Mouse (Mus musculus): Measurements from ENCODE around the gene Gm14391. TPM values are rescaled to one million over a fixed set of nuclear protein-coding genes. Genes with fewer than 3 reads are reported as not detected.
"Not testable (repeated sequence)": the region's sequence is repeated elsewhere in the genome, so short reads cannot be mapped to it uniquely, and the experiment has no call there.

The Gm14391 gene
- polyA plus RNA-seq, 1 experiment from 2014 or later: 1.6 TPM

DNA sequence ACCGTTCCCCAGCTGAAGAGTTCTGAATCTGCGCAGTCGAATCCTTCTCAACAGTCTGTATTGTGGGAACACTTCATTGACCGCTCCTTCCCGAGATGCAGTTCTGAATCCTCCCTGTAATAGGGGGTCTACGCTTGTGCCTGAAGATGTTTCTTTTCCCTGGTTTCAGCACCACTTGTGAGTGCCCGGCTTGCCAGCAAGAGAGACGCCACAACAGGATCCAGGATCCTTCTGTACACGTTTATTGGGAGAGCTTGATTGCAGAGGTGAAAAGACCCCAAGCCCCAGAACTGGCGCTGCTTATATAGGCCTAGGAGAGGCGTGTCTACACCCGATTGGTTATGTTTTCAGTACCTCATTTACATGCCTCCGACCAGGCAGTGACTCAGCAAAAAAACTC is 50.0 kb downstream of the Gm14391 start:
- 81% methylated on average over 13 of the region's 13 CpGs for WGBS (ENCODE audit: insufficient replicate concordance)

DNA sequence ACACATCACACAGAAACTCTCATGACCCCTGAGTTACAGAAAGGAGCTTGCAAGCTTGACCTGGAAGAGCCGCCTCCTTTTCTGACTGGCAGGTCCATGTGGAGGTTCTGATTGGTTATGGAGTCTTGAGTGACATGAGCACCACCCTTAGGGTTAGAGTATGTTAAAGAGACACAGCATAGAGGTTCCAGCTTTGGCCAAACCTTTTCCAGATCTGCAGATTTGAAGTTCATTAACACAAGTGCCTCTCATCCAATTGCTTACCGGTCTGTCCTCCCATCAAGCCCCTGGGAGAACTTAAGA is 64.8 kb downstream of the Gm14391 start, which contains the start of gene Gm14399:
Gene Gm14399 (minus strand): TSS at position 20 of the 303 bp plus-strand sequence.
- H3K9ac ChIP-seq: peak within 1 kb of the TSS; percentile 47; the same call in 1 of the 2 replicates
- H3K4me2 ChIP-seq: peak within 1 kb of the TSS; percentile 50
- H3K36me3 ChIP-seq; ATAC-seq (ENCODE audit: low read depth); H3K27me3 ChIP-seq; H3K4me1 ChIP-seq (replicated peaks); H3K9me3 ChIP-seq (replicated peaks); H3K27ac ChIP-seq; DNase-seq: not testable (repeated sequence)
- WGBS (ENCODE audit: insufficient replicate concordance): 0% methylated on average over 1 of the region's 2 CpGs
- H3K4me3 ChIP-seq (replicated peaks): peak within 1 kb of the TSS; percentile 56

More for the DNA sequence above, 50.0 kb downstream of the Gm14391 start:
- Histone ChIP-seq H3K4me1 (replicated peaks) (no peaks in the 10 kb centered on the region), H3K27ac (no peak overlapping the region), H3K27me3 (no peaks in the 10 kb centered on the region), H3K9me3 (replicated peaks) (peaks cover 9% of the 10 kb centered on the region), H3K9ac (no peak overlapping the region), H3K4me3 (replicated peaks) (no peak overlapping the region), H3K36me3 (no peaks in the 10 kb centered on the region), H3K4me2 (no peak overlapping the region)
- ATAC-seq (ENCODE audit: low read depth) (no peak), DNase-seq (no peak)

DNA sequence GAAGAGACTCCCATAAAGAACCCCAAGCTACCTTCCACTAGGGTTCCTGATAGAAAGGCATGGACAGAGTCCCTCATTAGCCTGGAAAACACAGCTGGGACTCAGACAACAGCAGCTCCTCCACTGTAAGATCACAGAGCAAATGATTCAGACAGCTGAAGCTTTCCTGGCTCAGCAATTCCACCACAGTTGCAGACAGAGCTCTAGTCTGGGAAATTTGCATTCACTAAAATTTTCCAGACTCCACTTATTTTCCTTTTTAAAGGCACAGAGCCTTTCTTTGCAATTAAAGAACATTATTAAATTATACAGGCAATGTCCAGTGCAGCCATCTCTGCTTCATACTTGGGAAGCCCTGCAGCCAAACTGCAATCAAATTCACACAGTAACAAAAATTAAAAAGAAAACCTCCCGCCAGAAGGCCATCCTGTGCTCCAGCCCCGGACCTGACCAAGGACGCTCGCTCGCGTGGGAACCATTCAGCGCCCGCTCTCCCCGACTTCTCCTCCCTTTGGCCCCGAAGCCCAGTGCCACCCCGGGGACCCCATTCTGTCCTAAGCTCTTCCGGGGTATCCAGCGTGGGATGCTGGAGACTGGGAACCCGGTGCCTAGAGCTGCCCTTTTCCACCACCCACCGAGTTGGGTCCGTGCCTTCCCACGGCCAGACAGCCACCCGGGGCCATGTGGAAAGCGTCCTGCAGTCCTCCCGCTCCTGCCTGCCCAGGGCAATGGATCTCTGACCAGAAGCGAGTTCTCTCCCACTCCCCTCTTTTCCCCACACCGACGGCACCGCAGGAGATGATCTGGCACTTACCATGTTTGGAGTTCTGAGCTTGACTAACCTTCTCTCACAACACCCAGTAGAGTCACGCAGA is 65.4 kb downstream of the Gm14391 start:
- H3K4me2 ChIP-seq: peak overlapping the region; percentile 50
- not testable (repeated sequence) for H3K9me3 ChIP-seq (replicated peaks); H3K27ac ChIP-seq; H3K36me3 ChIP-seq; H3K27me3 ChIP-seq; H3K4me1 ChIP-seq (replicated peaks); ATAC-seq (ENCODE audit: low read depth)
- DNase-seq: peak; percentile 17
- 5% methylated on average over 25 of the region's 25 CpGs for WGBS (ENCODE audit: insufficient replicate concordance)
- H3K9ac ChIP-seq: peak overlapping the region; percentile 47; the same call in 1 of the 2 replicates
- H3K4me3 ChIP-seq (replicated peaks): peak overlapping the region; percentile 56

Other genes starting within 250 kb of the Gm14391 start
- not detected in 2 replicates for gene Gm14444, start 196.7 kb downstream of the Gm14391 start, polyA plus RNA-seq (2015; fragmentation: Nextera tagmentation; extraction: Ambion mirVana)
- 0.32 TPM in 1 of 2 replicates, not detected in the other for gene Gm14393, start 139.1 kb downstream of the Gm14391 start, polyA plus RNA-seq (2015; fragmentation: Nextera tagmentation; extraction: Ambion mirVana)
- gene Gm14399, start 64.9 kb downstream of the Gm14391 start, polyA plus RNA-seq (2015; fragmentation: Nextera tagmentation; extraction: Ambion mirVana): 1.2 and 1.4 TPM in 2 replicates
- 0.06 and 0.09 TPM in 2 replicates for gene Gm14443, start 31.0 kb downstream of the Gm14391 start, polyA plus RNA-seq (2015; fragmentation: Nextera tagmentation; extraction: Ambion mirVana)
- 0.97 TPM in 1 of 2 replicates, not detected in the other for gene Gm14440, start 68.2 kb upstream of the Gm14391 start, polyA plus RNA-seq (2015; fragmentation: Nextera tagmentation; extraction: Ambion mirVana)
- 5.1 and 6.5 TPM in 2 replicates for gene Gm4631, start 131.3 kb upstream of the Gm14391 start, polyA plus RNA-seq (2015; fragmentation: Nextera tagmentation; extraction: Ambion mirVana)
- 1.6 and 2.4 TPM in 2 replicates for gene Zfp968, start 165.5 kb upstream of the Gm14391 start, polyA plus RNA-seq (2015; fragmentation: Nextera tagmentation; extraction: Ambion mirVana)
- 2.4 and 3.4 TPM in 2 replicates for gene Gm4724, start 228.9 kb upstream of the Gm14391 start, polyA plus RNA-seq (2015; fragmentation: Nextera tagmentation; extraction: Ambion mirVana)